Mouse (Mus musculus) lung, postnatal 10 days (tissue): ENCODE results near the gene Edrf1.
A peak's percentile ranks its signal among the peaks of the same experiment; 100 is the strongest.
"Not testable (repeated sequence)": the region's sequence is repeated elsewhere in the genome, so short reads cannot be mapped to it uniquely, and the experiment has no call there.

Source experiments
- DNase-seq: peaks from one replicate; pipeline ENCODE4 v3.0.0; 2021

Gene Edrf1

GRCm38 (mm10) chr7:133662467-133662866 is 25.1 kb downstream of the Edrf1 start:
- DNase-seq, result no peak

GRCm38 (mm10) chr7:133669071-133669470 is 31.7 kb downstream of the Edrf1 start:
- DNase-seq, result peak; percentile 21

GRCm38 (mm10) chr7:133669946-133670345 is 32.6 kb downstream of the Edrf1 start:
- DNase-seq, result no peak

- no peak for DNase-seq
These were observed 33.5 kb downstream of the Edrf1 start for GRCm38 (mm10) chr7:133670846-133671245.

GRCm38 (mm10) chr7:133676002-133676401 is 38.7 kb downstream of the Edrf1 start:
- peak; percentile 21 for DNase-seq

GRCm38 (mm10) chr7:133678716-133679115 is 41.4 kb downstream of the Edrf1 start:
- no peak for DNase-seq

- DNase-seq, result no peak
These were observed 42.1 kb downstream of the Edrf1 start for GRCm38 (mm10) chr7:133679439-133679838.

- DNase-seq, result no peak
These were observed 42.6 kb downstream of the Edrf1 start, which contains the start of gene Mmp21 for GRCm38 (mm10) chr7:133679961-133680360. Gene Mmp21, minus strand, starts transcription at chr7:133680061.

- DNase-seq, result no peak
These were observed 46.3 kb downstream of the Edrf1 start for GRCm38 (mm10) chr7:133683626-133684025.

- no peak for DNase-seq
These were observed 46.8 kb downstream of the Edrf1 start for GRCm38 (mm10) chr7:133684110-133684509.

- no peak for DNase-seq
These were observed 47.4 kb downstream of the Edrf1 start for GRCm38 (mm10) chr7:133684701-133685100.

- DNase-seq, result not testable (repeated sequence)
These were observed 48.3 kb downstream of the Edrf1 start for GRCm38 (mm10) chr7:133685644-133686043.

GRCm38 (mm10) chr7:133698021-133698709 is 60.8 kb downstream of the Edrf1 start:
- DNase-seq, result no peak

- DNase-seq, result no peak
These were observed 62.5 kb downstream of the Edrf1 start for GRCm38 (mm10) chr7:133699885-133700284.

GRCm38 (mm10) chr7:133701366-133701765 is 64.0 kb downstream of the Edrf1 start:
- no peak for DNase-seq

GRCm38 (mm10) chr7:133702333-133702732 is 65.0 kb downstream of the Edrf1 start:
- no peak for DNase-seq

GRCm38 (mm10) chr7:133703906-133704305 is 66.6 kb downstream of the Edrf1 start:
- no peak for DNase-seq

GRCm38 (mm10) chr7:133707301-133707700 is 70.0 kb downstream of the Edrf1 start:
- DNase-seq, result peak; percentile 38

GRCm38 (mm10) chr7:133715387-133715786 is 78.0 kb downstream of the Edrf1 start:
- no peak for DNase-seq

- no peak for DNase-seq
These were observed 81.2 kb downstream of the Edrf1 start for GRCm38 (mm10) chr7:133718580-133718979.

- no peak for DNase-seq
These were observed 83.3 kb downstream of the Edrf1 start for GRCm38 (mm10) chr7:133720616-133721015.
